Mouse (Mus musculus) ES-CJ7 (cell line): ENCODE measurements at regions not wholly inside any gene's neighbourhood (a gene's known extent, or its start where the extent isn't known, plus 50 kb on each side); places are given as distances from the start of the nearest gene placed in this dataset.

ENCODE experiments used
- DNase-seq: peaks from one replicate; pipeline ENCODE4 v3.0.0; 2011; ENCODE audit warnings: low read depth, low spot score

DNA sequence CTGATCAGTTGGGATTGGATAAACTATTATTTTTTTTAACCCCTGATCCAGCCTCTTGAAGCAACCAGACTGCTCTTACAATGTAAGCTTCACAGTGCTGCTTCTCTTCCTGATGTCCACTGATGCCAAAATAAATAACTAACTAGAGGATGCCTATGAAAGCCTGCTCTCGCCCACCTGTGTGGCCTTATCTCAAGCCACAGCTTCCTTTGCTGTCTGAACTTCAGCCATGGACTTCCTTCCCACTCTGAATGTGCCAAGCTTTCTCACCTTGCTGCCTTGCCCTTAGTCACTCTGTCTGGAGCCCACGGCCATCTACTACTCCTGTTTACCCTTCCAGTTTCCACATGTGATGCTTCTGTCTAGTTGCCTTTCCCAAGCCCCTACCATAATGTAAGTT, 559.6 kb downstream of the Dhx35 start:
- no peak for DNase-seq

DNA sequence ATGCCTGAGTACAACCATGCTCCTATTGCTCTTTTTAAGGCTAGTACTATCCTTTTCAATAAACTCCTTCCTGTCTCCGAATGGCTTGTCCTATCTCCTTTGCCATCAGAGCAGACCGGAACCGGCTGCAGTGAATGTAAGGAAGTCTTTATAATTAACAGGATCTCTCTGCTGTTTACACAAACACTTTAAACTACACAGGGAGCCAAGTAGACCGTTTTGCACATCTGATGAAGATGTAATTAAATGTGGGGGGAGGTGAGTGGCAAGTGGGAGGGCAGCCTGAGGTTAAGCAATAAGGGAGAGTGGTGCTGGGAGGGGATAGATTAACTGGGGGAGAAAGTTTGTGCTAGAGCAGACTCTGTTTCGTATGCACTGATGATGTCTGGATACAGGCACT, 561.9 kb downstream of the Dhx35 start:
- no peak for DNase-seq

DNA sequence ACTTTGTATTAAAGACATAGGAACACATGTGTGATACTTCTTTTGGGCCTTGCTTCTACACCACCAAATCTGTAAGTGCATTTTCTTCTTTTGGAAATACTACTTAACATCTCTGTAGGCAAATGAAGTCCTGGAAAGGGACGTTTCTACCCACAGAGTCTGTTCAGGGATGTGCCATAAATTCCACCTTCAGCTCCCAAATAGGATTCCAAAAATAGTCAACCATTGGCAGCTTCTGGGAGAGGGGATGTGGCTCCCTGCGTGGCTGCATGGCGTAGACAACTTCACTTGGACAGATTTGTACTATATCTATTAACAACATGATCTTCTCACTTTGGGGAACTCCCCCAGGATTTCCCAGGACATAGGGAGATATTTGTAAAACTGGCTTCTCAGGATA, 566.8 kb downstream of the Dhx35 start:
- no peak for DNase-seq

DNA sequence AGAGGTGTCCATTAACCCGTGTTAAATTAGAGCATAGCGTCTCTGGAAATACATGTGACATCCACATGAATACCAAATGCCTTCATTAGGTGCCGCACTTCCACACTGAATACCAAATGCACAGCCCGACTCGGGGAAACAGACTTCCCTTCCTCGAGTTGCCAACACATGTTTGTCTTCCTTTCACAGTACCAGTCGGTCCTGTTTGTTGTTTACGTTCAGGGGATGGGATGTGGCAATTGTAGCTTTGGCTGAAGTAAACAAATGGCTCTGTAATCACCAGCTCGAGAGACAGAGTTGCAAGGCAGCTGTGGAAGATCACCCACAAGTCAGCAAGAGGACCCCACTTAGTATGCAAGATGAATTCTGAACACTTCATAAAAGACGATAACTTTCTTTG, 598.3 kb downstream of the Dhx35 start:
- DNase-seq = no peak

- no peak for DNase-seq
These were observed 607.0 kb downstream of the Dhx35 start for GRCm38 (mm10) chr2:159401421-159402100.

DNA sequence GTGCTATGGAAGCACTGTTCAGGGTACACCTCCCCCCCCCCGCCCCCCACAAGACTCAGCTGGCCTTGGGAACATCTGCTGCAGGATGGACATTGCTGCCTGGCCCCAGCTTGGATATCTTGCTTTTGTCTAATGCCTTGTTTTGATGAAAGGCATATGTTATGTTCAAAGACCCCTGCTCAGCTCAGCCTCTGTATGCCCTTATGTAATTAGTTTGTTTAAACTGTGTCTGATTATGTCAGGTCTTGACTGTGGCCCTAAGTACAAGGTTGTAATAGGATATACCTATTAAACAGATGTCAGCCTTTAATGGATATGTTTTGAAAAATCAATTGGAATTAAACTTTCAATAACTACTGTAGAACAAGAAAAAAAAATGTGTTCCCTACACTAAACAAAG, 610.3 kb downstream of the Dhx35 start:
- DNase-seq = no peak

DNA sequence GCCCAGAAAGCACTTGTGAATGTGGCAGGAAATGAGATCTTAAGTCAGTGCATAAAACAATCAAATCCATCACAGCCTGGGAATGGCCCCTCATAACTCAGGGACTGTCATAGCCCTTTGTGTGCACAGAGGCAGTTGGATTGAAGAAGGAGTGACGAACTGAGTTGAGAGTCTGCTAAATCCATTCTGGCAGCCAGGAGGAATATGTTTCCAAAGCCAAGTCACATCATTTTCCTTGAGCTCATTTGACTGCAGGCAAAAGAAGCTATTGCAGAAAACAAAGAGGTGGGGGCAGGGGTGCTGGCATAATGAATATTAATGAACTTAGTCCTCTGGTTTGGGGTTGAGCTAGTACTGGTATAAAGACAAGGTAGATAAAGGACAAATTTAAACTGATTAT, 620.0 kb downstream of the Dhx35 start:
- DNase-seq = no peak

- DNase-seq = peak; percentile 40
These were observed 623.8 kb downstream of the Dhx35 start for GRCm38 (mm10) chr2:159418371-159418940.

- DNase-seq = no peak
These were observed 627.8 kb downstream of the Dhx35 start for GRCm38 (mm10) chr2:159422281-159422937.

- DNase-seq = no peak
These were observed 633.6 kb downstream of the Dhx35 start for GRCm38 (mm10) chr2:159428201-159428600.

- no peak for DNase-seq
These were observed 636.1 kb downstream of the Dhx35 start for GRCm38 (mm10) chr2:159430577-159431329.

GRCm38 (mm10) chr2:159438961-159439360, 644.4 kb downstream of the Dhx35 start:
- DNase-seq = no peak

- peak; percentile 54 for DNase-seq
These were observed 649.0 kb downstream of the Dhx35 start for GRCm38 (mm10) chr2:159443581-159443980.

DNA sequence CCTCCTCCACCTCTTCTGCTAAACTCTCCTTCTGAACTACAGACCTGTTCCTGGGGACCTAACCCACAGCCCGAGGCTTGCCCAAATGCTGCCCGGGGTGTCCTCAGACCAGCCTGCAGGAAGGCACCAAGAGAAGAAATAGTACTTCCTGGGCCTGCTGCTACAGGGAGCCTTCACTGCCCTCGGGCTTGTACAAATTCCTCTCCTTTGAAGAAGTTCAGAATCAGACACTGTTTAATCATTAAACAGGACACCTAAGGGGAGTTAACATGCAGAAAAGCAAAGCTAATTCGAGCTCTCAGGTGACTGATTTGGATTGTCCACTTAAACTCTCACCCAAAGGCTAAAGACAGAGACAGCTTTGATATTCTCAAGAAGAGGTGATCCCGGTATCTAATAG, 651.8 kb downstream of the Dhx35 start:
- DNase-seq = no peak

DNA sequence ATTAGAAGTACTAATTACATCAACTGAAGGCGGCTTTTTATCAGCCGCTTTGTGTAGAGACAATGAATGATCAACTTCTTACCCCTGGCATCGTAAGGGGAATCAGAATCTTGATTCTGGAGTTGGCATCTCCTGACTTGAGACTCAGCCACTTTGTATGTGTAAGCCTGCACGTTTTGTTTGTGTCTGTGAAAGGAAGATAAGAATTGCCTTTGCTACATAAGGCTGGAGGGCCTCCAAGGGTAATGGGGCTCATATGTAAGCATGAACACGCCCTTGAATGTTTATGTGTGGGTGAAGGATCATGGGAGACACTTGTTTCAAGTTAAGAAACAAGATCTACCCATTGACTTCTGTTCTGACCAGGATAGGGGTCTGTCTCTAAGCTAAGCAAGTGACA, 652.3 kb downstream of the Dhx35 start:
- no peak for DNase-seq

- DNase-seq = no peak
These were observed 654.4 kb downstream of the Dhx35 start for GRCm38 (mm10) chr2:159448976-159449375.

GRCm38 (mm10) chr2:159451439-159451838, 656.8 kb downstream of the Dhx35 start:
- no peak for DNase-seq

- DNase-seq = no peak
These were observed 686.9 kb downstream of the Dhx35 start for GRCm38 (mm10) chr2:159481399-159482080.

DNA sequence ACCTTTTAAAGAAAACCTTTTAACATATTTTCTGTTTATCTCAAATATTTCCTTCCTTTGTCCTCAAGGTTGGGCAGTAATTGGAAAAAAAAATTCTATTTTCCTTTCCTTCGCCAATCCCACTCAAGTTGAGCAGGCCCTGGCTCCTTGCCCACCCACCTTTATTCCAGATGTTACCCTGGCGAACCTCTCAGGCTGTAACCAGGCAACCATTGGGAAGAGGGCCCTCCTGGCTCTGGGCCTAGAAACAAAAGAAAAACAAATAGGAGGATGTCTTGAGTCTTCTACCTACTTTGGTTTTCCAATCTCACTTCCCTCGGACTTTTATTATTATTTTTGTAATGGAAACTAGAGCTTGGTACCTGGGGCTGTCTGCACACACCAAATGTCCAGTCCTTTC, 696.5 kb downstream of the Dhx35 start:
- DNase-seq = no peak

DNA sequence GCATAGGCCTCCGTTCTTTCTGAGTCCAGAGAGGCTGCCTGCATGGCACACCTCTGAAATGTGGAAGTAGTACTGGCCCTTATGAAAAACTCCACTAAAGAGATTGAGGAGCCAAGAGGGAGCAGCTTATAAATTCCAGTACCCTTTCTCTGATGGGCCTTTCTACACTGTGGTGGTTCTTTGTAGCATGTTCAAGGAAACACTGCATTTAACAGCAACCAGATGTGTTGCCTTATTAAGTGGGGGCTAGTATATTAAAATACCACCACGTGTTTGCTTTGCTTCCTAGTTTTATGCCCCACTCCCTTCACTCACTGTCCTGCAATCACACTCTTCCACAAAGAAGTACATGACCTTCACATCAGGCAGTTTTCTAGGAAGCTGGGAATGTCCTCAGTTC, 704.1 kb downstream of the Dhx35 start:
- DNase-seq = no peak

DNA sequence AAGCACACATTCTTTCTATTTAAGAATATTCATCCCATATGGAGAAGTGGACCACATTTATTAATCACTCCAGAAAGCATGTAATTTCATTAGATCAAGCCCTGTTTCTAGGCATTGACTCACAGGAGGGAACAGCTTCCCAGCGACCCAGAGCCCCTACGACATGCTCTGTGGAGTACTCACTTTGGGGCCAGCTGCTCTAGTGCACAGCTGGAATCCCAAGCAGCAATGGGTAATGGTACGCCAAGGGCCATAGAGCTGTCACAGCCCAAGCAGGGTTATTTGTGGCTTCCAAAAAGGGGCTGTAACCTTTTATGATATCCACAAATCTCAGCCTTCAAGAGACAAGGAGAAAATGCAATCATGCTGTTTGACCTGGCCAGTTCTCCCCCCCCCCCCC, 706.4 kb downstream of the Dhx35 start:
- DNase-seq = no peak

- DNase-seq = no peak
These were observed 724.5 kb downstream of the Dhx35 start for GRCm38 (mm10) chr2:159519066-159519465.
